Mouse (Mus musculus) hindbrain, postnatal 0 days (tissue): ENCODE data around the gene Slc7a11. TPM values are rescaled to one million over a fixed set of nuclear protein-coding genes. Genes with fewer than 3 reads are reported as not detected.

ENCODE experiments used
- ATAC-seq: fragments of 200-750 bp; cut with Nextera tagmentation; 2 replicates; pipeline ENCODE4 v1.8.0; 2017; ENCODE audit warnings: mild to moderate bottlenecking, moderate TSS enrichment, moderate library complexity
- DNase-seq: peaks from one replicate; pipeline ENCODE4 v3.0.0-alpha.2; 2015; ENCODE audit warnings: low spot score
- H3K27ac ChIP-seq: fragments of 300-500 bp; sonication (generic); 2 replicates; pipeline ENCODE4 v1.5.1; 2014; ENCODE audit warnings: mild to moderate bottlenecking
- H3K27me3 ChIP-seq: fragments of 300-500 bp; sonication (generic); 2 replicates; pipeline ENCODE4 v1.6.1; 2014; ENCODE audit warnings: low read length, mixed read lengths; ENCODE audit not compliant: insufficient read depth
- H3K36me3 ChIP-seq: fragments of 300-500 bp; sonication (generic); 2 replicates; pipeline ENCODE4 v1.6.1; 2014; ENCODE audit warnings: low read length, mixed read lengths; ENCODE audit not compliant: insufficient read depth
- H3K4me1 ChIP-seq: fragments of 300-500 bp; sonication (generic); 2 replicates; pipeline ENCODE4 v1.6.1; 2014; ENCODE audit warnings: antibody characterized with exemption, low read length, mixed read lengths; ENCODE audit not compliant: insufficient read depth
- H3K4me2 ChIP-seq: fragments of 300-500 bp; sonication (generic); 2 replicates; pipeline ENCODE4 v1.6.1; 2014; ENCODE audit warnings: low read depth, mild to moderate bottlenecking, low read length, moderate library complexity, mixed read lengths
- H3K4me3 ChIP-seq: fragments of 300-500 bp; sonication (generic); 2 replicates; pipeline ENCODE4 v1.5.1; 2014; ENCODE audit warnings: low read length
- H3K9ac ChIP-seq: fragments of 300-500 bp; sonication (generic); replicated peaks from 2 replicates; pipeline ENCODE4 v1.6.1; 2014; ENCODE audit warnings: mild to moderate bottlenecking, low read length, moderate library complexity, mixed read lengths
- H3K9me3 ChIP-seq: fragments of 300-500 bp; sonication (generic); 2 replicates; pipeline ENCODE4 v1.6.1; 2016; ENCODE audit warnings: low read length, mixed read lengths
- CTCF ChIP-seq: IDR thresholded peaks from 2 replicates; pipeline ENCODE4 v1.5.1; 2016; ENCODE audit warnings: antibody characterized with exemption, control low read depth, low read depth
- WGBS: fragments of 180-500 bp; shearing (Covaris S2); extraction: QIAGEN DNeasy Blood & Tissue Kit; methylation state at CpG from one replicate; pipeline ENCODE4 v1.1.7; 2014; 5-methylcytosine and 5-hydroxymethylcytosine counted together
- polyA plus RNA-seq: library from polyadenylated mRNA; unstranded; fragments of >200 nt; fragmentation: Nextera tagmentation; extraction: Ambion mirVana; gene quantifications from 2 replicates; pipeline ENCODE4 v1.2.1, GENCODE M21; 2015
- total RNA-seq: library from RNA; depleted of rRNA; stranded (reverse); fragments of >200 nt; gene quantifications from 2 replicates; pipeline ENCODE4 v1.2.3, GENCODE M21; 2014

Slc7a11 gene
- total and polyA plus RNA-seq, 2 experiments from 2014 or later, result 4.8 to 18.0 TPM

DNA sequence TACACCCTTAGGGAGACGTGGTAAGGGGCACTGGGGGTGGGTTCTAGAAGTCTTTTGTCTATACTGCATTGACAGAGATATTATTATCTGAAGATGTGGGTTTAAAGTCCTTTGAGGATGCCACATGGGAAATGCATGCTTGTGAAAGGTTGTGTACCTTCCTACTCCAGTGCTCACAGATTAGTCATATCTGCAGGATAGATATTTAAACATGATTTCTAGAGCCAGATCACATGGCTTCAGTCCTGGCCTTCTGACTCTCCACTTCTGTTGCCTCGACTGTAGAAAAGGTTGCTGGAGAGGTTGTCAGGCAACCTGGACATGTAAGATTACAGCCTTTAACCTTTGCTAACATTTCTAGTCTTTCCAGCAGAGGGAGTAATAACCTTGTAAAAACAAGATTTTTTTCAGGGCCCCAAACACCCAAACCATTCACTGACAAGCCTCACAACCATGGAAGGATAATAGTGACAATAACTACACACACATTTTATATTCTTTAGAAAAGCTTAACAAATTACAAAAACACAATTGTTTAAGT lies 180.8 kb downstream of the Slc7a11 start:
- ATAC-seq, result no peak
- H3K4me1 ChIP-seq, result no peaks in the 10 kb centered on the region
- 65% methylated on average over 2 of the region's 2 CpGs for whole genome bisulfite sequencing
- H3K9me3 ChIP-seq, result no peaks in the 10 kb centered on the region
- no peak overlapping the region for H3K4me2 ChIP-seq
- TF ChIP-seq CTCF, result peak; percentile 18; the same call in 1 of the 2 replicates
- no peak overlapping the region for H3K4me3 ChIP-seq
- H3K27me3 ChIP-seq, result no peaks in the 10 kb centered on the region
- H3K36me3 ChIP-seq, result no peaks in the 10 kb centered on the region
- H3K9ac ChIP-seq, result no peak overlapping the region
- no peak for DNase-seq
- no peak overlapping the region for H3K27ac ChIP-seq

- H3K4me2 ChIP-seq, result no peak overlapping the region
- H3K27me3 ChIP-seq, result no peaks in the 10 kb centered on the region
- TF ChIP-seq CTCF, result no peak
- H3K36me3 ChIP-seq, result no peaks in the 10 kb centered on the region
- DNase-seq (no peak), ATAC-seq (no peak)
- 86% methylated on average over 2 of the region's 2 CpGs for WGBS
- no peak overlapping the region for H3K4me3 ChIP-seq
- no peaks in the 10 kb centered on the region for H3K9me3 ChIP-seq
- H3K4me1 ChIP-seq, result no peaks in the 10 kb centered on the region
- H3K27ac ChIP-seq, result no peak overlapping the region
- no peak overlapping the region for H3K9ac ChIP-seq
These were observed 181.3 kb downstream of the Slc7a11 start for GRCm38 (mm10) chr3:50262066-50262465.

DNA sequence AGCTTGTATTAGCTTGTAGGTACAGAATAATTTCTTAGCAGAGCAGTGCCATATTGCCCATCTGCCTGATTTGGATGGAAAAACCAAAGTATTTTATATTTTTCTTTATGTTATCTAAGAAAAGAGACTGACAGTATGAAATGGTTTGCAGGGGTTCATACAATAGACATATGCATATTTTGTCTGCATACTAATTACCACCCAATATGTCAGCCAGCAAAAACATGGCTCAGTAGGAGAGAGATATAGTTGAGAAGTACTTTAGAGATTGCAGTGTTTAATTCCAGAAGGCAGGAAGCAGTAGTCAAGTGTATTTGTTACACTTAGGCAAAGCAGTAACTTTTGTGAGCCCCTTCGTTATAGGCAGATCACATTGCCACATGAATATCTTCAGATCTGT lies 182.7 kb downstream of the Slc7a11 start:
- Histone ChIP-seq H3K4me2 (no peak overlapping the region), H3K4me3 (no peak overlapping the region), H3K4me1 (no peaks in the 10 kb centered on the region), H3K9ac (no peak overlapping the region), H3K9me3 (no peaks in the 10 kb centered on the region), H3K27me3 (no peaks in the 10 kb centered on the region), H3K36me3 (no peaks in the 10 kb centered on the region), H3K27ac (no peak overlapping the region)
- DNase-seq, result no peak
- no peak for ATAC-seq
- no peak for TF ChIP-seq CTCF
- 90% methylated on average over 1 of the region's 1 CpGs for WGBS

DNA sequence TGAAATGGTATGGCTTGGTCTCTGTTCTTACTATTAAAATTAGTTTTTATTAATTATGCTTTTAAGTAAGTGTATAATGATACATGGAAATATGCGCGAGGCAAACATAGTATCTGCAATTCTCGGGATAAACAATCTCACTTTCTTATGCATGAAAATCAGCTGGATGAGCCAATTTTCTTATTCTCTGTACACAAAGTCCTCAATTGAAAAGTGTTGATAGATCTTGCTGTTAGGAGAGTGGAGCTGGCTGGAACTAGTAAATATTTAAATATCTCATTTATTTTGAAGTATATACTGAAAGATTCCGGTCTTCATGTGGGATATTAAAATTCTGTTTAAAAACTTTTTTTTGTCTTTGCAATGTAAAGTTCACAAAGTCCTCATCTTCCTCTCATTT lies 184.6 kb downstream of the Slc7a11 start:
- Histone ChIP-seq H3K9ac (no peak overlapping the region), H3K36me3 (no peaks in the 10 kb centered on the region), H3K4me1 (no peaks in the 10 kb centered on the region), H3K27ac (no peak overlapping the region), H3K9me3 (no peaks in the 10 kb centered on the region), H3K4me3 (no peak overlapping the region), H3K27me3 (no peaks in the 10 kb centered on the region), H3K4me2 (no peak overlapping the region)
- WGBS, result 82% methylated on average over 4 of the region's 4 CpGs
- DNase-seq (no peak), ATAC-seq (no peak)
- TF ChIP-seq CTCF, result no peak

GRCm38 (mm10) chr3:50249598-50250300 lies 193.7 kb downstream of the Slc7a11 start:
- no peaks in the 10 kb centered on the region for H3K36me3 ChIP-seq
- no peak for DNase-seq
- no peak overlapping the region for H3K27ac ChIP-seq
- ATAC-seq, result no peak
- no peak overlapping the region for H3K4me3 ChIP-seq
- no peaks in the 10 kb centered on the region for H3K9me3 ChIP-seq
- TF ChIP-seq CTCF, result no peak
- H3K27me3 ChIP-seq, result no peaks in the 10 kb centered on the region
- 88% methylated on average over 6 of the region's 6 CpGs for WGBS
- H3K4me1 ChIP-seq, result no peaks in the 10 kb centered on the region
- H3K4me2 ChIP-seq, result no peak overlapping the region
- no peak overlapping the region for H3K9ac ChIP-seq

DNA sequence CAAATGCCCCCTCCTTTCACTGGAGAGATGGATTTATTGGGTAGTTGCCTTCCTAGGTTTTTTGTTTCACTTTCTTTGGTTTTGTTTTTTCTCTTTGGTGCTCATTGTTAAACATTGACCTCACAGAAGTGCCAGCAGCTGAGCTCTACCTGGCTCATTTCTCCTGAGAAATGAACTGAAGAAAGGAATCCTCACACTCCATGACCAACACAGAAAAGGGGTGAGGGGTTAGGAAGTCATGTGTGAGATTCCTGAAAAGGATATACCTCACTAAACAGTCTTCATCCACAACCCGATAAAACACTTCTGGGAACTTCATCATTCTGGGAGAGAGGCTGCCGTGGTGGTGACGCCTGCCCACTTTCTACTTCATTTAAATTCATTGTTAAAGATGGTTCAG lies 207.4 kb downstream of the Slc7a11 start:
- no peak overlapping the region for H3K27ac ChIP-seq
- DNase-seq (no peak), ATAC-seq (no peak)
- no peaks in the 10 kb centered on the region for H3K4me1 ChIP-seq
- no peak for TF ChIP-seq CTCF
- 75% methylated on average over 3 of the region's 3 CpGs for WGBS
- no peaks in the 10 kb centered on the region for H3K36me3 ChIP-seq
- H3K4me2 ChIP-seq, result no peak overlapping the region
- no peaks in the 10 kb centered on the region for H3K9me3 ChIP-seq
- no peak overlapping the region for H3K9ac ChIP-seq
- no peak overlapping the region for H3K4me3 ChIP-seq
- H3K27me3 ChIP-seq, result no peaks in the 10 kb centered on the region

- Histone ChIP-seq H3K4me2 (no peak overlapping the region), H3K9me3 (no peaks in the 10 kb centered on the region), H3K4me3 (no peak overlapping the region), H3K4me1 (no peaks in the 10 kb centered on the region), H3K27me3 (no peaks in the 10 kb centered on the region), H3K36me3 (no peaks in the 10 kb centered on the region), H3K27ac (no peak overlapping the region), H3K9ac (no peak overlapping the region)
- TF ChIP-seq CTCF, result no peak
- no peak for DNase-seq
- WGBS, result 36% methylated on average over 5 of the region's 5 CpGs
- no peak for ATAC-seq
These were observed 210.3 kb downstream of the Slc7a11 start for GRCm38 (mm10) chr3:50233144-50233543.
